Mouse (Mus musculus) ES-E14 (cell line): ENCODE data around the gene Cubn.

Source experiments
- CHD2 ChIP-seq: IDR thresholded peaks from 2 replicates; pipeline ENCODE4 v1.6.1; 2014; ENCODE audit warnings: mild to moderate bottlenecking, low read depth, low read length, inconsistent platforms
- HCFC1 ChIP-seq: IDR thresholded peaks from 2 replicates; pipeline ENCODE4 v1.6.1; 2012; ENCODE audit warnings: low read length, inconsistent platforms, borderline replicate concordance; ENCODE audit not compliant: insufficient read depth
- ZC3H11A ChIP-seq: IDR thresholded peaks from 2 replicates; pipeline ENCODE4 v1.6.1; 2012; ENCODE audit warnings: low read depth, mild to moderate bottlenecking, inconsistent platforms, low read length, borderline replicate concordance
- ZNF384 ChIP-seq: IDR thresholded peaks from 2 replicates; pipeline ENCODE4 v1.6.1; 2012; ENCODE audit warnings: low read depth, low read length, inconsistent platforms

- TF ChIP-seq ZC3H11A: no peak
- no peak for TF ChIP-seq ZNF384
- TF ChIP-seq HCFC1: no peak
- TF ChIP-seq CHD2: no peak
Measured at GRCm38 (mm10) chr2:13371072-13371796, 120.4 kb downstream of the Cubn start.
